Mouse (Mus musculus): ENCODE measurements around the gene Flnc. TPM values are rescaled to one million over a fixed set of nuclear protein-coding genes. Genes with fewer than 3 reads are reported as not detected.

Gene Flnc
- total and polyA plus RNA-seq, 2 experiments from 2014 or later = 1.2 to 11.1 TPM

DNA sequence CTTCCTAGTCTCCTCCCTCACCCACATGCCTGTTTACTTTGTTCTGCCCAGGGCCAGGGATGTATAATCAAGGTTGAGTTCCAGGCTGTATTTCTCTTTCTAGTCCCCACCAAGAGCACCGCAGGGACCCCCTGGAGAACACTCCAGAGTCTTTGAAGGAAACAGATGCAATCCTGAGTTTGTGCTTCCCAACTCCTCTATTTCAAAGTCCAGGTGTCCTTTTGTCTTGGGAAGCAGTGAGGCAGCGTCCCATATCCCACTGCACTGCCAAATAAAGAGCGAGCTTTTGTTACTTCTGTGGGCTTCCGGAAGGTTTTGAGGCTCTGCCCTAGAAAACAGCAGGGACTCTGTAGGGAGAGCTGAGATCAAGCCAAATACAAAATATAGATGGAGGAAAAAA, 33.2 kb upstream of the Flnc start:
- no peak overlapping the region for H3K27ac ChIP-seq (ENCODE audit: low read depth, low read length)
- H3K36me3 ChIP-seq (ENCODE audit: insufficient read depth, low read length) = no peaks in the 10 kb centered on the region
- H3K9ac ChIP-seq (replicated peaks; ENCODE audit: low read length, poor library complexity, severe bottlenecking) = no peak overlapping the region
- TF ChIP-seq CTCF (IDR thresholded peaks at IDR 0.05) = no peak
- no peak for ATAC-seq (ENCODE audit: low FRiP score)
- no peaks in the 10 kb centered on the region for H3K9me3 ChIP-seq (ENCODE audit: low read length)
- H3K4me1 ChIP-seq (ENCODE audit: insufficient read depth, low read length) = peaks cover 4% of the 10 kb centered on the region; the same call in 1 of the 2 replicates
- no peak overlapping the region for H3K4me3 ChIP-seq (ENCODE audit: low read depth, low read length)
- no peak for DNase-seq (ENCODE audit: low spot score)
- no peak overlapping the region for H3K4me2 ChIP-seq (ENCODE audit: low read depth, low read length, poor library complexity, severe bottlenecking)
- H3K27me3 ChIP-seq (ENCODE audit: insufficient read depth, low read length) = no peaks in the 10 kb centered on the region
- WGBS = 73% methylated on average over 4 of the region's 4 CpGs

DNA sequence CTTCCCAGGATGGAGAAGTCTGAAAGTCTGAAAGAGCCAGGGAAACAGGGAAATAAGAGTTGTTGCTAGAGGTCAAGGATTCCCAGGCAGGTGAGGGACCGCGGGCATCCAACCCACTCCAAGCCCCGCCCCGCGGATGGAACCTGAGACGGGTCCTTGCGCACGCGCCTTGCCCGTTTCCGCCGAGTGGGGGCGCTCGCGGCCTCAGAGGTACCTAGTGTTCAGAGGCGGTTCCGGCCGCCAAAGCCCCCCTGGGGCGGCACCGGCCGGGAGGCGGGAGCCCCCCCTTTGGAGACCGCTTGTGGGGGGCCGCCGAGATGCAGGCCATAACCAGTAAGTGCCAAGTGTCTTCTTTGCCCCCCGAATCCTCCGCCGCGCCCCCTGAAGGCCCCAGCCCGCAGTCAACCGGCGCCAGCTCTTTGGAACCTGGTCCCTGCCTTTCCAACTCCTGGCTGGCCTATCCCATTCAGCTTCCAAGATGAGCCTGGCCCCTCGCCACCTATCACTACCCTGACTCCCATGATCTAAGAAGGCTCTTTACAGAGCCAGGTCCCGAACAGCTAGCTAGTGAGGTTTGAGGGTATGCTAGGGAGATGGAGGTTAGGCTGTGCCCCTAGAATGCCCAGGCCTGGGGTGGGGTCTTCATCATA, 30.2 kb upstream of the Flnc start:
- Histone ChIP-seq H3K9me3 (ENCODE audit: low read length) (no peaks in the 10 kb centered on the region), H3K4me2 (ENCODE audit: low read depth, low read length, poor library complexity, severe bottlenecking) (no peak overlapping the region), H3K36me3 (ENCODE audit: insufficient read depth, low read length) (no peaks in the 10 kb centered on the region), H3K9ac (replicated peaks; ENCODE audit: low read length, poor library complexity, severe bottlenecking) (no peak overlapping the region), H3K4me1 (ENCODE audit: insufficient read depth, low read length) (no peaks in the 10 kb centered on the region), H3K4me3 (ENCODE audit: low read depth, low read length) (no peak overlapping the region), H3K27ac (ENCODE audit: low read depth, low read length) (no peak overlapping the region), H3K27me3 (ENCODE audit: insufficient read depth, low read length) (no peaks in the 10 kb centered on the region)
- 13% methylated on average over 34 of the region's 34 CpGs for WGBS
- TF ChIP-seq CTCF (IDR thresholded peaks at IDR 0.05) = peak; percentile 22; the same call in 1 of the 2 replicates
- no peak for ATAC-seq (ENCODE audit: low FRiP score)
- peak; percentile 8 for DNase-seq (ENCODE audit: low spot score)

GRCm38 (mm10) chr6:29406412-29406811, 26.6 kb upstream of the Flnc start:
- no peaks in the 10 kb centered on the region for H3K4me1 ChIP-seq (ENCODE audit: insufficient read depth, low read length)
- no peak overlapping the region for H3K9ac ChIP-seq (replicated peaks; ENCODE audit: low read length, poor library complexity, severe bottlenecking)
- peak; percentile 28 for DNase-seq (ENCODE audit: low spot score)
- no peak for TF ChIP-seq CTCF (IDR thresholded peaks at IDR 0.05)
- H3K9me3 ChIP-seq (ENCODE audit: low read length) = no peaks in the 10 kb centered on the region
- 79% methylated on average over 6 of the region's 6 CpGs for WGBS
- H3K4me2 ChIP-seq (ENCODE audit: low read depth, low read length, poor library complexity, severe bottlenecking) = no peak overlapping the region
- H3K4me3 ChIP-seq (ENCODE audit: low read depth, low read length) = no peak overlapping the region
- no peak for ATAC-seq (ENCODE audit: low FRiP score)
- no peak overlapping the region for H3K27ac ChIP-seq (ENCODE audit: low read depth, low read length)
- H3K27me3 ChIP-seq (ENCODE audit: insufficient read depth, low read length) = no peaks in the 10 kb centered on the region
- peaks cover 14% of the 10 kb centered on the region for H3K36me3 ChIP-seq (ENCODE audit: insufficient read depth, low read length)

DNA sequence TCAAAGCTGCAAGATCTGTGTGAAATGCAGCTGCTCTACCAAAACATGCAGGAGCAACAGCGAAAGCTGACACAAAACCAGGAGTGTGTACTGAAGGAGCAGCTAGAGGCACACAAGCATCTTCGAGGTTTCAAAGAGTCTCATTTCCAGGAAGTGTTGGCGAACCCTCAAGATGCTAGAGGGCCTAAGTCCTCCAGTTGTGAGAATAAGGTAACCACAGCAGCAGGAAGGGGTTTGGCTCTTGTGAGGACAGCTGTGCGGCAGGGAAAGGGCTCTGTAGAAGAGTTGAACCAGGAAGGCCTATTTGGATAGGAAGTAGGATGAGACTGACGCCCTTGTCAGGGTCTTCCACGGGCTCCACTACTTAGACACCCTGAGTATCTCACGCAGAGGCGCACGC, 17.6 kb upstream of the Flnc start:
- DNase-seq (ENCODE audit: low spot score) (no peak), ATAC-seq (ENCODE audit: low FRiP score) (no peak)
- TF ChIP-seq CTCF (IDR thresholded peaks at IDR 0.05) = no peak
- Histone ChIP-seq H3K27me3 (ENCODE audit: insufficient read depth, low read length) (no peaks in the 10 kb centered on the region), H3K4me2 (ENCODE audit: low read depth, low read length, poor library complexity, severe bottlenecking) (no peak overlapping the region), H3K36me3 (ENCODE audit: insufficient read depth, low read length) (peaks cover 46% of the 10 kb centered on the region), H3K27ac (ENCODE audit: low read depth, low read length) (no peak overlapping the region), H3K9me3 (ENCODE audit: low read length) (no peaks in the 10 kb centered on the region), H3K4me3 (ENCODE audit: low read depth, low read length) (no peak overlapping the region), H3K9ac (replicated peaks; ENCODE audit: low read length, poor library complexity, severe bottlenecking) (no peak overlapping the region), H3K4me1 (ENCODE audit: insufficient read depth, low read length) (no peaks in the 10 kb centered on the region)
- 87% methylated on average over 9 of the region's 9 CpGs for WGBS

GRCm38 (mm10) chr6:29420596-29420995, 12.5 kb upstream of the Flnc start:
- peaks cover 19% of the 10 kb centered on the region; the same call in 1 of the 2 replicates for H3K36me3 ChIP-seq (ENCODE audit: insufficient read depth, low read length)
- H3K9me3 ChIP-seq (ENCODE audit: low read length) = no peaks in the 10 kb centered on the region
- ATAC-seq (ENCODE audit: low FRiP score) (no peak), DNase-seq (ENCODE audit: low spot score) (no peak)
- no peak overlapping the region for H3K27ac ChIP-seq (ENCODE audit: low read depth, low read length)
- no peaks in the 10 kb centered on the region for H3K4me1 ChIP-seq (ENCODE audit: insufficient read depth, low read length)
- H3K4me2 ChIP-seq (ENCODE audit: low read depth, low read length, poor library complexity, severe bottlenecking) = no peak overlapping the region
- H3K9ac ChIP-seq (replicated peaks; ENCODE audit: low read length, poor library complexity, severe bottlenecking) = no peak overlapping the region
- H3K27me3 ChIP-seq (ENCODE audit: insufficient read depth, low read length) = no peaks in the 10 kb centered on the region
- H3K4me3 ChIP-seq (ENCODE audit: low read depth, low read length) = no peak overlapping the region
- no peak for TF ChIP-seq CTCF (IDR thresholded peaks at IDR 0.05)
- 93% methylated on average over 2 of the region's 2 CpGs for WGBS

DNA sequence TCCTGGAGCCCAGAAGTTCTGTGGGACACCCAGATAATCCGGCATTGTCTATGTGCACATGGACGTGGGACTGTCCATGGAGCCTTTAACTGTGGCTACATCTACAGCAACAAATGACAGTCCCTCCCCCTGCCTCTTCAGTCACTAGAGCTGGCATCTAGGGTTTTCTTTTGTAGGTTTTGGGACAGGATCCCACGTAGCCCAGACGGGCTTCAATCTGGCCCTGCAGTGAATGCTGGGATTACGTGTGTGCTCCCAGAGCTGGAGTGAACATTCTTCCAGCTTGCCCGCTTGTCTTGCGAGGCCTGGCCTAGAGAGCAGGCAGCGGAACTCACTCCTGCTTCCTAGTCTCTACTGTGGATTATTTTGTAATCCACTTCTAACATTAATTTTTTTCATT, 7.9 kb upstream of the Flnc start:
- TF ChIP-seq CTCF (IDR thresholded peaks at IDR 0.05) = no peak
- H3K4me3 ChIP-seq (ENCODE audit: low read depth, low read length) = no peak overlapping the region
- no peaks in the 10 kb centered on the region for H3K9me3 ChIP-seq (ENCODE audit: low read length)
- ATAC-seq (ENCODE audit: low FRiP score) (no peak), DNase-seq (ENCODE audit: low spot score) (no peak)
- WGBS = 66% methylated on average over 8 of the region's 8 CpGs
- H3K9ac ChIP-seq (replicated peaks; ENCODE audit: low read length, poor library complexity, severe bottlenecking) = no peak overlapping the region
- H3K4me1 ChIP-seq (ENCODE audit: insufficient read depth, low read length) = no peaks in the 10 kb centered on the region
- H3K27me3 ChIP-seq (ENCODE audit: insufficient read depth, low read length) = no peaks in the 10 kb centered on the region
- H3K36me3 ChIP-seq (ENCODE audit: insufficient read depth, low read length) = peaks cover 6% of the 10 kb centered on the region; the same call in 1 of the 2 replicates
- H3K27ac ChIP-seq (ENCODE audit: low read depth, low read length) = no peak overlapping the region
- no peak overlapping the region for H3K4me2 ChIP-seq (ENCODE audit: low read depth, low read length, poor library complexity, severe bottlenecking)

Measured in midbrain, postnatal 0 days (tissue).